Mouse (Mus musculus) stomach, embryonic 14.5 days (tissue): ENCODE measurements around the gene Gm45713. TPM values are rescaled to one million over a fixed set of nuclear protein-coding genes. Genes with fewer than 3 reads are reported as not detected.
"Not testable (repeated sequence)": the region's sequence is repeated elsewhere in the genome, so short reads cannot be mapped to it uniquely, and the experiment has no call there.

Source experiments
- ATAC-seq: fragments of 200-750 bp; cut with Nextera tagmentation; 2 replicates; pipeline ENCODE4 v1.8.0; 2017; ENCODE audit warnings: low read depth, moderate TSS enrichment; ENCODE audit not compliant: insufficient number of reproducible peaks, insufficient read depth, low FRiP score
- H3K27ac ChIP-seq: fragments of 300-500 bp; sonication (generic); 2 replicates; pipeline ENCODE4 v1.5.1; 2014; ENCODE audit warnings: mild to moderate bottlenecking, low read length, moderate library complexity, mixed read lengths
- H3K27me3 ChIP-seq: fragments of 300-500 bp; sonication (generic); 2 replicates; pipeline ENCODE4 v1.6.1; 2014; ENCODE audit warnings: low read length, control low read depth, mixed read lengths; ENCODE audit not compliant: control insufficient read depth, insufficient read depth
- H3K36me3 ChIP-seq: fragments of 300-500 bp; sonication (generic); 2 replicates; pipeline ENCODE4 v1.6.1; 2014; ENCODE audit warnings: mild to moderate bottlenecking, control low read depth, low read length, moderate library complexity, mixed read lengths; ENCODE audit not compliant: control insufficient read depth, insufficient read depth
- H3K4me1 ChIP-seq: fragments of 300-500 bp; sonication (generic); 2 replicates; pipeline ENCODE4 v1.6.1; 2014; ENCODE audit warnings: low read length, control low read depth, mixed read lengths; ENCODE audit not compliant: control insufficient read depth, insufficient read depth
- H3K4me2 ChIP-seq: fragments of 300-500 bp; sonication (generic); replicated peaks from 2 replicates; pipeline ENCODE4 v1.6.1; 2014; ENCODE audit warnings: low read depth, low read length, control low read depth
- H3K4me3 ChIP-seq: fragments of 300-500 bp; sonication (generic); 2 replicates; pipeline ENCODE4 v1.5.1; 2014; ENCODE audit warnings: low read depth, low read length, control low read depth
- H3K9ac ChIP-seq: fragments of 300-500 bp; sonication (generic); replicated peaks from 2 replicates; pipeline ENCODE4 v1.6.1; 2014; ENCODE audit warnings: low read depth, mild to moderate bottlenecking, control low read depth, low read length, moderate library complexity, mixed read lengths
- H3K9me3 ChIP-seq: fragments of 300-500 bp; sonication (generic); 2 replicates; pipeline ENCODE4 v1.6.1; 2016; ENCODE audit warnings: low read depth, low read length, control low read depth; ENCODE audit not compliant: control insufficient read depth
- WGBS: fragments of 180-500 bp; shearing (Covaris S2); extraction: QIAGEN DNeasy Blood & Tissue Kit; methylation state at CpG from one replicate; pipeline ENCODE4 v1.1.7; 2014; 5-methylcytosine and 5-hydroxymethylcytosine counted together
- polyA plus RNA-seq: library from polyadenylated mRNA; unstranded; fragments of >200 nt; fragmentation: Nextera tagmentation; extraction: Ambion mirVana; gene quantifications from 2 replicates; pipeline ENCODE4 v1.2.1, GENCODE M21; 2014

The Gm45713 gene
- polyA plus RNA-seq, 1 experiment from 2014 or later, result 0.65 TPM

- not testable (repeated sequence) for H3K27ac ChIP-seq, ATAC-seq, H3K4me3 ChIP-seq, H3K27me3 ChIP-seq, H3K36me3 ChIP-seq, H3K4me1 ChIP-seq, H3K4me2 ChIP-seq, H3K9me3 ChIP-seq, H3K9ac ChIP-seq
- WGBS, result 92% methylated on average over 4 of the region's 4 CpGs
These were observed 25.9 kb downstream of the Gm45713 start for GRCm38 (mm10) chr7:45110089-45110488.

DNA sequence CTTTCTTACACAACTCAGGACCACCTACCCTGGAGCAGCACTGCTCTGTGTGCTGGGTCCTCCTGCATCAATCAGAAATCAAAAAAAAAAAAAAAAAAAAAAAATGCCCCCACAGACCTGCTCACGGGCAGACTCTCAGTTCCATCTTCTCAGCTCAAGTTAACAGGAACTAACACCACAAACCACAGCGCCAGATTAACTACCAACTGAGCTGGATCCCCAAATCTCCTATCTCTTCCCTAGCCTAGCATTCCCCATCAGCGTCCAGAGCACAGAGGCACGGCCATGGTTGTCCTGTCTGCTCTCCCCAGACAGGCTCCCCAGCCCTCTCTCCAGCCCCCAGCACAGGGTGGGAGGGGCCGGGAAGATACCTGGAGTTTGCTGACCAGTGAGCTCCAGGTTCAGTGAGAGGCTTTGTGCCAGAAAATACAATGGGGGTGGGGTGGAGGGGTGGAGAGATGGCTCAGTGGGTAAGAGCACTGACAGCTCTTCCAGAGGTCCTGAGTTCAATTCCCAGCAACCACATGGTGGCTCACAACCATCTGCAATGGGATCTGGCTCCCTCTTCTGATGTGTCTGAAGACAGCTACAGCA, 28.9 kb downstream of the Gm45713 start:
- Histone ChIP-seq H3K27ac (no peak overlapping the region), H3K4me2 (no peak overlapping the region), H3K9ac (no peak overlapping the region), H3K9me3 (no peaks in the 10 kb centered on the region), H3K36me3 (no peaks in the 10 kb centered on the region), H3K4me1 (peaks cover 23% of the 10 kb centered on the region), H3K27me3 (no peaks in the 10 kb centered on the region), H3K4me3 (no peak overlapping the region)
- 57% methylated on average over 5 of the region's 5 CpGs for WGBS
- no peak for ATAC-seq

DNA sequence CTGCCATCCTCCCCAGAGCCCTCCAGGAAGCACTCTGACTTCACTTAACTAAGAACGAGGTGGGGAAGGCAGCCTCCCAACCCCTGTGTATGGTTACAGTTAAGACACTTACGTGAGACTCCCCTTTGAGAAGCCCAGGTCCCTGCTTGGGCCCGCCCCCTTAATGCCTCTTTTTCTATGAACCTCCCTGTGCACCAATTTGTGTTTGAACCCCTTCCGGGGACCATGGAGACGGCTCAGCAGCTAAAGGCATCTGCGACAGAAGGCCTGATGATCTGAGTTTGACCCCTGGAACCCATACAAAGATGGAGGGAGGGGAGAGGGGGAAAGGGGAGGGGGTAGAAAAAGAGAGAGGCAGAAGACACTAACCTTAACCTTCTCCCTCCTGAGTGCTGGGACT, 29.6 kb downstream of the Gm45713 start:
- WGBS, result 55% methylated on average over 6 of the region's 6 CpGs
- Histone ChIP-seq H3K27me3 (no peaks in the 10 kb centered on the region), H3K36me3 (no peaks in the 10 kb centered on the region), H3K9ac (no peak overlapping the region), H3K4me2 (no peak overlapping the region), H3K4me3 (no peak overlapping the region), H3K9me3 (no peaks in the 10 kb centered on the region), H3K4me1 (peaks cover 26% of the 10 kb centered on the region), H3K27ac (no peak overlapping the region)
- ATAC-seq, result no peak

- ATAC-seq, result no peak
- no peak overlapping the region for H3K27ac ChIP-seq
These were observed 30.5 kb downstream of the Gm45713 start for GRCm38 (mm10) chr7:45105491-45105890.

DNA sequence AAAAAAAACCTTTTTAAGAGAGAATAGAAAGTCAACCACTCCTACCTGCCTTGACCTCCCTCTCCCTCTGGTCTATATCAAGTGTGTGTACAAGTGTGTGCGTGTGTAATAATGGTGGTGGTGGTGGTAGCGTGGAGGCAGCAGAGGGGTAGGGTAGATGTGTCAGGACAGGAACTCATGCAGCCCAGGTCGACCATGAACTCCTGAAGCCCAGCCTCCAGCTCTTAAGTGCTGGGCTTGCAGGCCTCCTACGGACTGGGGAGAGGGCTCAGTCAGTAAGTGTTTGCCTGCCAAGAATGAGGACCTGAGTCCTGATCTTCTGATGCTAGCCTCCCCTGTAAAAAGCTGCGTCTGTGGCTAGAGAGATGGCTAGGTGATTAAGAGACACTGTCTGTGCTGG, 31.1 kb downstream of the Gm45713 start:
- ATAC-seq, result no peak
- Histone ChIP-seq H3K27me3 (no peaks in the 10 kb centered on the region), H3K4me2 (no peak overlapping the region), H3K27ac (no peak overlapping the region), H3K36me3 (no peaks in the 10 kb centered on the region), H3K4me1 (peaks cover 26% of the 10 kb centered on the region), H3K4me3 (no peak overlapping the region), H3K9me3 (no peaks in the 10 kb centered on the region), H3K9ac (no peak overlapping the region)
- 82% methylated on average over 5 of the region's 5 CpGs for WGBS

More at GRCm38 (mm10) chr7:45105491-45105890, 30.5 kb downstream of the Gm45713 start:
- Histone ChIP-seq H3K9me3 (no peaks in the 10 kb centered on the region), H3K27me3 (no peaks in the 10 kb centered on the region), H3K4me1 (peaks cover 26% of the 10 kb centered on the region), H3K4me2 (no peak overlapping the region), H3K36me3 (no peaks in the 10 kb centered on the region), H3K4me3 (no peak overlapping the region), H3K9ac (no peak overlapping the region)
- 74% methylated on average over 8 of the region's 8 CpGs for WGBS

GRCm38 (mm10) chr7:45103652-45104180, 32.3 kb downstream of the Gm45713 start, which contains the start of gene Fcgrt:
Gene Fcgrt (minus strand): TSS chr7:45103851.
- peak within 1 kb of the TSS; percentile 53 for H3K4me2 ChIP-seq
- H3K9ac ChIP-seq, result peak within 1 kb of the TSS; percentile 60
- peaks cover 26% of the 10 kb centered on the region for H3K4me1 ChIP-seq
- H3K36me3 ChIP-seq, result no peaks in the 10 kb centered on the region
- peak within 1 kb of the TSS; percentile 32 for H3K4me3 ChIP-seq
- peak; percentile 94 for ATAC-seq
- no peaks in the 10 kb centered on the region for H3K9me3 ChIP-seq
- peak within 1 kb of the TSS; percentile 92 for H3K27ac ChIP-seq
- no peaks in the 10 kb centered on the region for H3K27me3 ChIP-seq
- 22% methylated on average over 7 of the region's 7 CpGs for WGBS

- H3K4me2 ChIP-seq, result peak overlapping the region; percentile 53
- no peaks in the 10 kb centered on the region for H3K27me3 ChIP-seq
- H3K36me3 ChIP-seq, result no peaks in the 10 kb centered on the region
- H3K9me3 ChIP-seq, result no peaks in the 10 kb centered on the region
- 53% methylated on average over 9 of the region's 9 CpGs for WGBS
- ATAC-seq, result peak; percentile 5; the same call in 1 of the 2 replicates
- H3K4me3 ChIP-seq, result peak overlapping the region; percentile 32
- H3K4me1 ChIP-seq, result peaks cover 26% of the 10 kb centered on the region
- peak overlapping the region; percentile 60 for H3K9ac ChIP-seq
- peak overlapping the region; percentile 92 for H3K27ac ChIP-seq
These were observed 33.0 kb downstream of the Gm45713 start for GRCm38 (mm10) chr7:45102940-45103585.

- Histone ChIP-seq H3K4me1 (peaks cover 26% of the 10 kb centered on the region), H3K4me2 (peak overlapping the region; percentile 53), H3K4me3 (peak overlapping the region; percentile 32; the same call in 1 of the 2 replicates), H3K36me3 (no peaks in the 10 kb centered on the region), H3K9me3 (no peaks in the 10 kb centered on the region), H3K27ac (no peak overlapping the region; the same call in 1 of the 2 replicates), H3K27me3 (no peaks in the 10 kb centered on the region), H3K9ac (no peak overlapping the region)
- WGBS, result 74% methylated on average over 11 of the region's 11 CpGs
- ATAC-seq, result no peak
These were observed 33.6 kb downstream of the Gm45713 start for GRCm38 (mm10) chr7:45102441-45102840.
